Mouse (Mus musculus): Measurements from ENCODE around the gene Aox1. TPM values are rescaled to one million over a fixed set of nuclear protein-coding genes. Genes with fewer than 3 reads are reported as not detected.
A peak's percentile ranks its signal among the peaks of the same experiment; 100 is the strongest.

The Aox1 gene
- polyA plus RNA-seq, 1 experiment from 2014 or later: 0.18 TPM

DNA sequence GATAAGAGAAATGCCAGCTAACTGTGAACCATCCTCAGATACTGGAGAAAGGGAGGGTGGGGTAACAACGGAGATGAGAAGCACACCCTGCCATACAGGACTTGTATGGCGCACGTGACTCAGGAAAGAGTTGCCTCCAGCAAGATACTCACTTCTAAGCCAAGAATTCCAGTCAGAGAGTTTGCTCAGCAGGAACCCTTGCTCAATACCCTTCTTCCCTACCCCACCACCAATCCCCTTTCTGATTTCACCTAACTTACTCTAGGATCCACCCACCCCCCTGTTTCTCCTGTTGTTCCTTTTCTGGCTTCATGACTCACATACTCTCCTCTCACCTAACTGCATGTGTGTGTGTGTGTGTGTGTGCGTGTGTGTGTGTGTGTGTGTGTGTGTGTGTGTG is 81.6 kb downstream of the Aox1 start:
- Histone ChIP-seq H3K4me2 (no peak overlapping the region), H3K9me3 (ENCODE audit: control insufficient read depth, low read length) (no peaks in the 10 kb centered on the region), H3K36me3 (ENCODE audit: control insufficient read depth, insufficient read depth, low read length) (no peaks in the 10 kb centered on the region), H3K27me3 (ENCODE audit: control insufficient read depth, insufficient read depth, low read length) (no peaks in the 10 kb centered on the region), H3K9ac (ENCODE audit: low read length) (no peak overlapping the region), H3K27ac (ENCODE audit: low read depth, low read length) (no peak overlapping the region), H3K4me1 (ENCODE audit: control insufficient read depth, insufficient read depth, low read length) (no peaks in the 10 kb centered on the region), H3K4me3 (ENCODE audit: low read depth, low read length) (no peak overlapping the region)
- DNase-seq (ENCODE audit: low spot score, missing footprints) (no peak), ATAC-seq (ENCODE audit: low FRiP score) (no peak)
- 84% methylated on average over 4 of the region's 4 CpGs for WGBS

DNA sequence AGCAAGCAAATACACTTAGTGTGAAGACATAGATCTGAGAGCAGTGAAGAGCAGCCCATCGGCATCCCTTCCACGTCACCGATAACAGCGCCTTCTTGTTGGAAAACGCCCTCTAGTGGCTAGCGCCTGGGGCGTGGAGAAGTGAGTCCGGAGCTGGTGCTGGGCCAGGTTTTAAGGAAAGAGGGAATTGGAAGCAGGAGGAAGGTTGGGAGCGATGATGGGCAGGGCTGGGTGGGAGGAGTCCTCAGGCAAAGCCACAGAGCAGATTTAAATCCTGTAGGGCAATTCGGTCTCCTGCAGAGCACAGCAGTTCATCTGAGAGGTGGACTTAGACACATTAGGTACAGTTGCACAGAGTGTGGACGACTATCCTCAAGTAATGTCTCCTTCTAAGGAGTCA is 83.1 kb downstream of the Aox1 start, which contains the start of gene Aox3:
Gene Aox3 (plus strand): TSS at position 251 of the 400 bp plus-strand sequence.
- Histone ChIP-seq H3K27me3 (ENCODE audit: control insufficient read depth, insufficient read depth, low read length) (no peaks in the 10 kb centered on the region), H3K9ac (ENCODE audit: low read length) (no peak within 1 kb of the TSS), H3K4me3 (ENCODE audit: low read depth, low read length) (no peak within 1 kb of the TSS), H3K27ac (ENCODE audit: low read depth, low read length) (no peak within 1 kb of the TSS), H3K4me1 (ENCODE audit: control insufficient read depth, insufficient read depth, low read length) (no peaks in the 10 kb centered on the region), H3K36me3 (ENCODE audit: control insufficient read depth, insufficient read depth, low read length) (no peaks in the 10 kb centered on the region), H3K9me3 (ENCODE audit: control insufficient read depth, low read length) (no peaks in the 10 kb centered on the region), H3K4me2 (no peak within 1 kb of the TSS)
- DNase-seq (ENCODE audit: low spot score, missing footprints) (peak; percentile 96), ATAC-seq (ENCODE audit: low FRiP score) (peak; percentile 64)
- 15% methylated on average over 11 of the region's 11 CpGs for WGBS

DNA sequence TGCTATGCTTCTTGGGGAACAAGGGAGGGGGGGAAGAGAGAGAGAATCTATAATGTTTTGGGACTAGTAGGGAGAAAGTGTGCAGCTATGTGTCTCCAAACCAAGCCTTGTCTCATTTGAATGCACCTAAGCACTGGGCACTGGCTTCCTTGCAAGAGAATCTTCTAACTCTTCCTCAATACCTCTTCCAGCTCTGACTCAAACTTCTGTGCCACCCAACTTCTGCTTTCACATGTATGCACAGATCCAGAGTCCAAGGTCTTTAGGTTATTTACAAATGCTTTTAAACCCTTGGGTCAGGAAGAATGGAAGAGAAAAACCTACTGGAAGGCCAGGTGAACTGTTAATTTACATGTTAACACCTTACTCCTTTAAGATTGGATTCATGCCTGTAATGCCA is 83.7 kb downstream of the Aox1 start:
- Histone ChIP-seq H3K4me3 (ENCODE audit: low read depth, low read length) (no peak overlapping the region), H3K4me1 (ENCODE audit: control insufficient read depth, insufficient read depth, low read length) (no peaks in the 10 kb centered on the region), H3K36me3 (ENCODE audit: control insufficient read depth, insufficient read depth, low read length) (no peaks in the 10 kb centered on the region), H3K9ac (ENCODE audit: low read length) (no peak overlapping the region), H3K9me3 (ENCODE audit: control insufficient read depth, low read length) (no peaks in the 10 kb centered on the region), H3K27ac (ENCODE audit: low read depth, low read length) (no peak overlapping the region), H3K4me2 (no peak overlapping the region), H3K27me3 (ENCODE audit: control insufficient read depth, insufficient read depth, low read length) (no peaks in the 10 kb centered on the region)
- no peak for ATAC-seq (ENCODE audit: low FRiP score)
- no peak for DNase-seq (ENCODE audit: low spot score, missing footprints)

DNA sequence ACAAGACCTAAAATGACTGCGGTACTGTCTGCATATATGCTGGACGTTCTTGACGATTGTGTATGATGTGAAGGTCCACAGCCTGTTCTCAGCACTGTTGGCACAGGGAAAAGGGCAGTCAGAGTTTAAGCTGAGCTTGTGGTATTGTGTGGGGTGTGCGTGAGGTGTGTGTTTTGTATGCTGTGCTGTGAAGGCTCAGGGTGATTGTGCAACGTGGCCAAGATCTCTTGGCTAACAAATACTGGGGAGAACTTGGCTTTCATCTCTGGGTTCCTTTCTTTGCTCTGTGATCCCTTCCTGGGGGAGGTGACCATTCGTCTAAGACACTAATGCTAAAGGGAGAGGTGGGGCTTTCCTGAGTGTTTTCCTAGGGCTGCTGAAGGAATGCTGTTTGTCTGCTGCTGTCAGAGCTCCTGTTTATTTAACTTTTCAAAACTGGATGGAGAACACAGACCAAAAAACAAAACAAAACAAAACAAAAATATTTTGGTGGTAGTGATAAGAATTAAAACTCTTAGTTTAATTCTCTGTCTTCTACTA is 84.4 kb downstream of the Aox1 start:
- no peak overlapping the region for H3K27ac ChIP-seq (ENCODE audit: low read depth, low read length)
- no peaks in the 10 kb centered on the region for H3K36me3 ChIP-seq (ENCODE audit: control insufficient read depth, insufficient read depth, low read length)
- WGBS: 73% methylated on average over 6 of the region's 6 CpGs
- H3K4me1 ChIP-seq (ENCODE audit: control insufficient read depth, insufficient read depth, low read length): no peaks in the 10 kb centered on the region
- ATAC-seq (ENCODE audit: low FRiP score): no peak
- H3K9me3 ChIP-seq (ENCODE audit: control insufficient read depth, low read length): no peaks in the 10 kb centered on the region
- H3K4me3 ChIP-seq (ENCODE audit: low read depth, low read length): no peak overlapping the region
- H3K27me3 ChIP-seq (ENCODE audit: control insufficient read depth, insufficient read depth, low read length): no peaks in the 10 kb centered on the region
- no peak for DNase-seq (ENCODE audit: low spot score, missing footprints)
- H3K9ac ChIP-seq (ENCODE audit: low read length): no peak overlapping the region
- no peak overlapping the region for H3K4me2 ChIP-seq

DNA sequence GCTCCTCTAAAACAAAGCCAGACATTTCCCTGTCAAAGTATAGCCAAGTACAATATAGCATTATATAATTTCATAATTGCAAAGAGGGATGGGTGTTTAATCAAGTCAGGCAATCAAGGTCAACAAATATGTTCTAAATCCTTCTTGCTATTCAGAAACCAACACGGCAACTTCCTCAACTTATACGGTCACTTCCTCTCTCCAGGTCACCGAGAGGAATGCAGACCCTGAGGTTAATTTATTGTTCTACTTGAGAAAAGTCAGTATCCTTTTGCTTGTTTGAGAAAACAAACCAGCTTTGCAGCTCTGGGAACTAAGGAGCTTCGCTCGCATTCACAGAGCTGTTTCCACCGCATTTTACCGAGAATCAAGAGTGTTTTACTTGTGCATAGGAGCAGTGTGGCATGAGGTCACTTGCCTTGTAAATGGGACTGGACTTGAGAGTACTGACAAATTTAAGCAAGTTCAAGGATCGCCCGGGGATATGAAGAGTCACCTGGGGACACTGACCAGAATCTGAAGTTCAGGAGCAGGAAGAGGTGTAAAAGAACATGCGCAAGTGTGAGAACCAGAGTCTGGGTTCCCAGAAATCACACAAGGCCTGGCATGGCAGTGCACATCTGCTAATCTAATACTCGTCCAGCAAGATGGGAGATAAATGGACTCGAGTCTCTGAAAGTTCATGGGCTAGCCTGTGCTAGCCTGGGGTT is 85.1 kb downstream of the Aox1 start:
- H3K9ac ChIP-seq (ENCODE audit: low read length): no peak overlapping the region
- WGBS: 82% methylated on average over 12 of the region's 12 CpGs
- no peak overlapping the region for H3K4me3 ChIP-seq (ENCODE audit: low read depth, low read length)
- H3K9me3 ChIP-seq (ENCODE audit: control insufficient read depth, low read length): no peaks in the 10 kb centered on the region
- DNase-seq (ENCODE audit: low spot score, missing footprints) (no peak), ATAC-seq (ENCODE audit: low FRiP score) (no peak)
- no peak overlapping the region for H3K27ac ChIP-seq (ENCODE audit: low read depth, low read length)
- no peaks in the 10 kb centered on the region for H3K27me3 ChIP-seq (ENCODE audit: control insufficient read depth, insufficient read depth, low read length)
- no peaks in the 10 kb centered on the region for H3K36me3 ChIP-seq (ENCODE audit: control insufficient read depth, insufficient read depth, low read length)
- no peaks in the 10 kb centered on the region for H3K4me1 ChIP-seq (ENCODE audit: control insufficient read depth, insufficient read depth, low read length)
- no peak overlapping the region for H3K4me2 ChIP-seq

DNA sequence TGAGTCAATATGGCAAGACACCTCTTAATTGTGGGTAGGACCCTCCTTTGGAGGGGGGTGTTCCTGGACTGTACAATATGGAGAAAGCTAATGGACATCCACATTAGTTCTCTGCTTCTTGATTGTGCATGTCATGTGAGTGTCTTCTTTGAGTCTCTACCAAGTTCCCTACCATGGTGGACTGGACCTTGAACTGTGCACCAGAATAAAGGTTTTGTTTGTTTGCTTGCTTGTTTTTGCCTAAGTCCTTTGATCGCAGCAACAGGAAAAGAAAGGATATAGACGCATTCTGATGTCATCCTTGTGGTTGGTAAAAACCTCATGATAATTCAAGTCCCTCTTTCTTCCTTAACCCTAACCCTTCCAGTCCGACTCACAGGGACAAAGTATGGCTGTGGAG is 88.5 kb downstream of the Aox1 start:
- H3K9ac ChIP-seq (ENCODE audit: low read length): no peak overlapping the region
- 93% methylated on average over 3 of the region's 3 CpGs for WGBS
- no peak overlapping the region for H3K27ac ChIP-seq (ENCODE audit: low read depth, low read length)
- H3K9me3 ChIP-seq (ENCODE audit: control insufficient read depth, low read length): no peaks in the 10 kb centered on the region
- H3K4me2 ChIP-seq: no peak overlapping the region
- ATAC-seq (ENCODE audit: low FRiP score) (no peak), DNase-seq (ENCODE audit: low spot score, missing footprints) (no peak)
- no peaks in the 10 kb centered on the region for H3K36me3 ChIP-seq (ENCODE audit: control insufficient read depth, insufficient read depth, low read length)
- no peaks in the 10 kb centered on the region for H3K4me1 ChIP-seq (ENCODE audit: control insufficient read depth, insufficient read depth, low read length)
- no peaks in the 10 kb centered on the region for H3K27me3 ChIP-seq (ENCODE audit: control insufficient read depth, insufficient read depth, low read length)
- H3K4me3 ChIP-seq (ENCODE audit: low read depth, low read length): no peak overlapping the region

DNA sequence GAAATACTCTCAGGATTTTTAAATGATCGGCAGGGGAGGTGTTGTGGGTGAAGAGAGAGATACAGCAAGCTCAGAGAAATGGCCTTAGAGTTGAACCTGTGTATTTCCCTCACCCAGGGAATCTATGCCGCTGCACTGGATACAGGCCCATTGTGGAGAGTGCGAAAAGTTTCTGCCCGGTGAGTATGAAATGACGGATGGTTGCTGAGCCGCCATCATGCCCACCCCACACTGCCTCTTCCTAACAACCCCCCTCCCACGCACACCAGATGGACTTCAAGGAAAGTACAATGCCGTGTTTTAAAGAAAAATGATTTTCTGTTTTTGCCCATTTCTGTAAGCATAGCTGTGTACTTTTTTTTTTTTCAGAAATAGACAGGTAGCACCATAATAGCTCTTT is 95.2 kb downstream of the Aox1 start:
- Histone ChIP-seq H3K27me3 (ENCODE audit: control insufficient read depth, insufficient read depth, low read length) (no peaks in the 10 kb centered on the region), H3K4me2 (no peak overlapping the region), H3K27ac (ENCODE audit: low read depth, low read length) (no peak overlapping the region), H3K4me3 (ENCODE audit: low read depth, low read length) (no peak overlapping the region), H3K9ac (ENCODE audit: low read length) (no peak overlapping the region), H3K9me3 (ENCODE audit: control insufficient read depth, low read length) (no peaks in the 10 kb centered on the region), H3K36me3 (ENCODE audit: control insufficient read depth, insufficient read depth, low read length) (no peaks in the 10 kb centered on the region), H3K4me1 (ENCODE audit: control insufficient read depth, insufficient read depth, low read length) (no peaks in the 10 kb centered on the region)
- DNase-seq (ENCODE audit: low spot score, missing footprints): no peak
- no peak for ATAC-seq (ENCODE audit: low FRiP score)
- 90% methylated on average over 8 of the region's 8 CpGs for WGBS

DNA sequence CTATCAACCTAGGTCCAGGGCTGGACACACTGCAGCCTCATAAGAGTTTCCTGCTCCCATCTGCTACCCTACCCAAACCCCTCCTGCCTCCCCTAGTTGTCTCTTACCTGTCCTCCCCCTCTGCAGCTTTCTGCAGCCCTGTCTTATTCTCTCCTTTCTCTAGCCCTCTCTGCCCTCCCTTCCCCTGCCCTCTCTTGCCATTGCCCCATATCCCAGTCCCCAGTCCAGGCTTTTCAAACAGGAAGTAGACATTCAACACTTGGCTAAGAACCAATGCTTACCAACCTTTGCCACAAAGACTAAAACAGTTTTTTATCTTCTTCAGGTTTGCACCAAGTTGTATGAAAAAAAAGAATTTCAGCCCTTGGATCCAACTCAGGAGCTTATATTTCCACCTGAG is 108.2 kb downstream of the Aox1 start:
- no peak overlapping the region for H3K4me2 ChIP-seq
- H3K27ac ChIP-seq (ENCODE audit: low read depth, low read length): no peak overlapping the region
- ATAC-seq (ENCODE audit: low FRiP score): no peak
- H3K9me3 ChIP-seq (ENCODE audit: control insufficient read depth, low read length): no peaks in the 10 kb centered on the region; the same call in 1 of the 2 replicates
- no peak overlapping the region for H3K4me3 ChIP-seq (ENCODE audit: low read depth, low read length)
- H3K9ac ChIP-seq (ENCODE audit: low read length): no peak overlapping the region
- H3K4me1 ChIP-seq (ENCODE audit: control insufficient read depth, insufficient read depth, low read length): no peaks in the 10 kb centered on the region
- no peak for DNase-seq (ENCODE audit: low spot score, missing footprints)
- H3K36me3 ChIP-seq (ENCODE audit: control insufficient read depth, insufficient read depth, low read length): no peaks in the 10 kb centered on the region
- no peaks in the 10 kb centered on the region for H3K27me3 ChIP-seq (ENCODE audit: control insufficient read depth, insufficient read depth, low read length)

DNA sequence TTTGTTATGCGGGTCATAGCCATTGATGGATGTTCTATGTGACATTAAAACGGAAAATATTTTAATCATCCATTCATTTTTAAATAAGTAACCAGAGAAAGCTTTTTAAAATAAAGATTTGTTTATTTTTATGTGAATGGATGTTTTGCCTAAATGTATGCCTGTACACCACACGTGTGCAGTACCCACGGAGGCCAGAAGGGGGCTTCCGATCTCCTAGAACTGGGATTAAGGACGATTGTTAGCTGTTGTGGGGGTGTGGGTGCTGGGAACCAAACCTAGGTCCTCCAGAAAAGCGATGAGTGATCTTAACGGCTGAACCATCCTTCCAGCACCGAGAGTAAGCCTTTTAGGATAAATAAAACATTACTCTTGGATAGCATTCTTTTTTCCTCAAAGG is 109.3 kb downstream of the Aox1 start:
- no peak overlapping the region for H3K9ac ChIP-seq (ENCODE audit: low read length)
- WGBS: 91% methylated on average over 9 of the region's 9 CpGs
- H3K9me3 ChIP-seq (ENCODE audit: control insufficient read depth, low read length): no peaks in the 10 kb centered on the region; the same call in 1 of the 2 replicates
- no peak overlapping the region for H3K4me3 ChIP-seq (ENCODE audit: low read depth, low read length)
- H3K27me3 ChIP-seq (ENCODE audit: control insufficient read depth, insufficient read depth, low read length): no peaks in the 10 kb centered on the region
- no peaks in the 10 kb centered on the region for H3K4me1 ChIP-seq (ENCODE audit: control insufficient read depth, insufficient read depth, low read length)
- H3K36me3 ChIP-seq (ENCODE audit: control insufficient read depth, insufficient read depth, low read length): no peaks in the 10 kb centered on the region
- no peak for DNase-seq (ENCODE audit: low spot score, missing footprints)
- no peak for ATAC-seq (ENCODE audit: low FRiP score)
- no peak overlapping the region for H3K4me2 ChIP-seq
- H3K27ac ChIP-seq (ENCODE audit: low read depth, low read length): no peak overlapping the region
